Mouse (Mus musculus): Measurements from ENCODE around the gene Nudt19.

- TF ChIP-seq CTCF (IDR thresholded peaks at IDR 0.05; ENCODE audit: borderline replicate concordance, insufficient read depth, low read depth, low read length) (no peak), POLR2A (IDR thresholded peaks at IDR 0.05; ENCODE audit: borderline replicate concordance, insufficient read depth, low read length) (no peak)
These were observed 8.2 kb upstream of the Nudt19 start for GRCm38 (mm10) chr7:35564067-35564865.

Data from cerebellum, adult 2 months (tissue).